Mouse (Mus musculus) macrophage (primary cell): ENCODE measurements around the gene Wap. TPM values are rescaled to one million over a fixed set of nuclear protein-coding genes. Genes with fewer than 3 reads are reported as not detected.

Experiments
- H3K27ac ChIP-seq: fragments of 350-480 bp; formaldehyde crosslinking; 2 replicates; pipeline ENCODE4 v1.9.0; 2021
- H3K36me3 ChIP-seq: fragments of 350-480 bp; formaldehyde crosslinking; 2 replicates; pipeline ENCODE4 v1.9.0; 2021; ENCODE audit errors: inconsistent target
- H3K4me3 ChIP-seq: fragments of 350-480 bp; formaldehyde crosslinking; 2 replicates; pipeline ENCODE4 v1.9.0; 2021; ENCODE audit errors: inconsistent target
- H3K79me2 ChIP-seq: fragments of 350-480 bp; formaldehyde crosslinking; 2 replicates; pipeline ENCODE4 v1.9.0; 2021; ENCODE audit errors: inconsistent target
- WGBS: methylation state at CpG from one replicate; pipeline ENCODE4 v1.1.7; 2026; ENCODE audit warnings: inconsistent platforms; ENCODE audit not compliant: missing documents; 5-methylcytosine and 5-hydroxymethylcytosine counted together
- polyA plus RNA-seq: library from polyadenylated mRNA; stranded (reverse); fragments of 250-400 nt; gene quantifications from 3 replicates; pipeline ENCODE4 v1.2.4, GENCODE M21; 2018; ENCODE audit warnings: inconsistent platforms

Gene Wap
- polyA plus RNA-seq, 1 experiment from 2014 or later: not detected

- Histone ChIP-seq H3K4me3 (no peak overlapping the region), H3K79me2 (no peaks in the 10 kb centered on the region), H3K36me3 (peaks cover 74% of the 10 kb centered on the region), H3K27ac (no peak overlapping the region)
- 91% methylated on average over 4 of the region's 6 CpGs for WGBS
These were observed 42.2 kb downstream of the Wap start for GRCm38 (mm10) chr11:6596205-6596604.

GRCm38 (mm10) chr11:6595339-6595738 lies 43.1 kb downstream of the Wap start:
- Histone ChIP-seq H3K79me2 (no peaks in the 10 kb centered on the region), H3K27ac (no peak overlapping the region), H3K36me3 (peaks cover 82% of the 10 kb centered on the region), H3K4me3 (no peak overlapping the region)
- 99% methylated on average over 5 of the region's 5 CpGs for WGBS

- H3K36me3 ChIP-seq: peaks cover 87% of the 10 kb centered on the region
- no peak overlapping the region for H3K4me3 ChIP-seq
- no peaks in the 10 kb centered on the region for H3K79me2 ChIP-seq
- WGBS: 92% methylated on average over 6 of the region's 6 CpGs
- no peak overlapping the region for H3K27ac ChIP-seq
These were observed 43.6 kb downstream of the Wap start for GRCm38 (mm10) chr11:6594845-6595244.

GRCm38 (mm10) chr11:6593406-6593805 lies 45.0 kb downstream of the Wap start:
- Histone ChIP-seq H3K79me2 (no peaks in the 10 kb centered on the region), H3K27ac (no peak overlapping the region), H3K36me3 (peaks cover 100% of the 10 kb centered on the region), H3K4me3 (no peak overlapping the region)
- WGBS: 92% methylated on average over 10 of the region's 11 CpGs

- Histone ChIP-seq H3K4me3 (no peak overlapping the region), H3K79me2 (no peaks in the 10 kb centered on the region; the same call in 1 of the 2 replicates), H3K27ac (no peak overlapping the region), H3K36me3 (peaks cover 88% of the 10 kb centered on the region)
- 82% methylated on average over 9 of the region's 10 CpGs for WGBS
These were observed 47.3 kb downstream of the Wap start for GRCm38 (mm10) chr11:6590933-6591675.

GRCm38 (mm10) chr11:6589838-6590237 lies 48.6 kb downstream of the Wap start:
- H3K4me3 ChIP-seq: no peak overlapping the region
- peaks cover 85% of the 10 kb centered on the region for H3K36me3 ChIP-seq
- no peak overlapping the region for H3K27ac ChIP-seq

GRCm38 (mm10) chr11:6588295-6588694 lies 50.1 kb downstream of the Wap start:
- 96% methylated on average over 7 of the region's 7 CpGs for WGBS
- peaks cover 4% of the 10 kb centered on the region; the same call in 1 of the 2 replicates for H3K79me2 ChIP-seq
- H3K36me3 ChIP-seq: peaks cover 80% of the 10 kb centered on the region
- no peak overlapping the region for H3K27ac ChIP-seq
- no peak overlapping the region for H3K4me3 ChIP-seq

More at GRCm38 (mm10) chr11:6589838-6590237, 48.6 kb downstream of the Wap start:
- no peaks in the 10 kb centered on the region; the same call in 1 of the 2 replicates for H3K79me2 ChIP-seq
- 98% methylated on average over 7 of the region's 7 CpGs for WGBS

- H3K36me3 ChIP-seq: peaks cover 78% of the 10 kb centered on the region
- WGBS: 80% methylated on average over 7 of the region's 7 CpGs
- peaks cover 13% of the 10 kb centered on the region; the same call in 1 of the 2 replicates for H3K79me2 ChIP-seq
- no peak overlapping the region for H3K4me3 ChIP-seq
- H3K27ac ChIP-seq: no peak overlapping the region
These were observed 51.0 kb downstream of the Wap start for GRCm38 (mm10) chr11:6587249-6587940.

GRCm38 (mm10) chr11:6586660-6587059 lies 51.8 kb downstream of the Wap start:
- H3K4me3 ChIP-seq: no peak overlapping the region
- WGBS: 6% methylated on average over 3 of the region's 3 CpGs
- peaks cover 21% of the 10 kb centered on the region; the same call in 1 of the 2 replicates for H3K79me2 ChIP-seq
- H3K27ac ChIP-seq: no peak overlapping the region
- H3K36me3 ChIP-seq: peaks cover 71% of the 10 kb centered on the region

GRCm38 (mm10) chr11:6585748-6586147 lies 52.7 kb downstream of the Wap start:
- Histone ChIP-seq H3K36me3 (peaks cover 62% of the 10 kb centered on the region), H3K79me2 (peaks cover 30% of the 10 kb centered on the region; the same call in 1 of the 2 replicates), H3K4me3 (no peak overlapping the region), H3K27ac (no peak overlapping the region)
- 82% methylated on average over 8 of the region's 8 CpGs for WGBS

Other genes with a start within 250 kb of the Wap start
- 38.6 to 57.7 TPM (median 48.1 TPM) in 3 replicates for gene Zmiz2, start 249.6 kb downstream of the Wap start, polyA plus RNA-seq
- 1,329 to 2,132 TPM (median 1,766 TPM) in 3 replicates for gene Ppia, start 223.2 kb downstream of the Wap start, polyA plus RNA-seq
- gene H2afv, start 194.2 kb downstream of the Wap start, polyA plus RNA-seq: 15.4 to 35.4 TPM (median 22.4 TPM) in 3 replicates
- gene Purb, start 162.7 kb downstream of the Wap start, polyA plus RNA-seq: 23.4 to 30.1 TPM (median 28.8 TPM) in 3 replicates
- gene Myo1g, start 117.7 kb downstream of the Wap start, polyA plus RNA-seq: 54.3 to 64.8 TPM (median 54.5 TPM) in 3 replicates
- gene Ccm2, start 91.8 kb downstream of the Wap start, polyA plus RNA-seq: 52.8 to 75.3 TPM (median 58.4 TPM) in 3 replicates
- gene Nacad, start 32.6 kb downstream of the Wap start, polyA plus RNA-seq: not detected in 3 replicates
- gene Tbrg4, start 12.6 kb downstream of the Wap start, polyA plus RNA-seq: 15.0 to 37.3 TPM (median 19.2 TPM) in 3 replicates
- gene Ramp3, start 19.9 kb upstream of the Wap start, polyA plus RNA-seq: 0.11 TPM in 1 of 3 replicates, not detected in the others
- gene Gm11983, start 199.0 kb upstream of the Wap start, polyA plus RNA-seq: not detected in 3 replicates